Mouse (Mus musculus) hindbrain, embryonic 14.5 days (tissue): Measurements from ENCODE around the gene Ap4e1. TPM values are rescaled to one million over a fixed set of nuclear protein-coding genes. Genes with fewer than 3 reads are reported as not detected.
A peak's percentile ranks its signal among the peaks of the same experiment; 100 is the strongest.

Experiments
- ATAC-seq: fragments of 200-750 bp; cut with Nextera tagmentation; 2 replicates; pipeline ENCODE4 v1.8.0; 2017; ENCODE audit warnings: moderate number of reproducible peaks, mild to moderate bottlenecking, moderate TSS enrichment, moderate library complexity; ENCODE audit not compliant: low FRiP score
- DNase-seq: peaks from one replicate; pipeline ENCODE4 v3.0.0-alpha.2; 2015; ENCODE audit warnings: low spot score
- H3K27ac ChIP-seq: fragments of 300-500 bp; sonication (generic); 2 replicates; pipeline ENCODE4 v1.5.1; 2014; ENCODE audit warnings: mild to moderate bottlenecking, moderate library complexity
- H3K27me3 ChIP-seq: fragments of 300-500 bp; sonication (generic); 2 replicates; pipeline ENCODE4 v1.6.1; 2014; ENCODE audit warnings: mild to moderate bottlenecking, low read length, mixed read lengths; ENCODE audit not compliant: control insufficient read depth, insufficient read depth
- H3K36me3 ChIP-seq: fragments of 300-500 bp; sonication (generic); replicated peaks from 2 replicates; pipeline ENCODE4 v1.6.1; 2014; ENCODE audit not compliant: control insufficient read depth, insufficient read depth
- H3K4me1 ChIP-seq: fragments of 300-500 bp; sonication (generic); replicated peaks from 2 replicates; pipeline ENCODE4 v1.6.1; 2014; ENCODE audit warnings: antibody characterized with exemption, low read length, mixed read lengths; ENCODE audit not compliant: control insufficient read depth, insufficient read depth
- H3K4me2 ChIP-seq: fragments of 300-500 bp; sonication (generic); replicated peaks from 2 replicates; pipeline ENCODE4 v1.6.1; 2014; ENCODE audit warnings: mild to moderate bottlenecking, moderate library complexity
- H3K4me3 ChIP-seq: fragments of 300-500 bp; sonication (generic); replicated peaks from 2 replicates; pipeline ENCODE4 v1.5.1; 2014; ENCODE audit warnings: mild to moderate bottlenecking, low read length
- H3K9ac ChIP-seq: fragments of 300-500 bp; sonication (generic); 2 replicates; pipeline ENCODE4 v1.6.1; 2014
- H3K9me3 ChIP-seq: fragments of 300-500 bp; sonication (generic); 2 replicates; pipeline ENCODE4 v1.6.1; 2016; ENCODE audit warnings: low read length; ENCODE audit not compliant: control insufficient read depth
- WGBS: fragments of 180-500 bp; shearing (Covaris S2); extraction: QIAGEN DNeasy Blood & Tissue Kit; methylation state at CpG from one replicate; pipeline ENCODE4 v1.1.7; 2014; 5-methylcytosine and 5-hydroxymethylcytosine counted together
- polyA plus RNA-seq: library from polyadenylated mRNA; unstranded; fragments of >200 nt; fragmentation: Nextera tagmentation; extraction: Ambion mirVana; gene quantifications from 2 replicates; pipeline ENCODE4 v1.2.1, GENCODE M21; 2014

Gene Ap4e1
- polyA plus RNA-seq = 10.2 and 11.4 TPM in 2 replicates

- DNase-seq (peak; percentile 99), ATAC-seq (peak; percentile 91)
- H3K4me3 ChIP-seq = peak within 1 kb of the TSS; percentile 81
- peak within 1 kb of the TSS; percentile 72 for H3K4me2 ChIP-seq
- no peaks in the 10 kb centered on the region for H3K9me3 ChIP-seq
- peaks cover 21% of the 10 kb centered on the region for H3K36me3 ChIP-seq
- H3K27ac ChIP-seq = peak within 1 kb of the TSS; percentile 75
- H3K9ac ChIP-seq = peak within 1 kb of the TSS; percentile 82
- WGBS = under 1% methylated on average over 40 of the region's 40 CpGs
- H3K4me1 ChIP-seq = peaks cover 10% of the 10 kb centered on the region
- no peaks in the 10 kb centered on the region for H3K27me3 ChIP-seq
Measured at GRCm38 (mm10) chr2:127008469-127008998, at the start of gene Ap4e1. Ap4e1 (plus strand) TSS chr2:127008717.

GRCm38 (mm10) chr2:126961696-126962095, 46.8 kb upstream of the Ap4e1 start:
- H3K4me3 ChIP-seq = no peak overlapping the region
- DNase-seq = no peak
- no peaks in the 10 kb centered on the region for H3K4me1 ChIP-seq
- 78% methylated on average over 2 of the region's 2 CpGs for WGBS
- H3K9me3 ChIP-seq = no peaks in the 10 kb centered on the region
- no peak overlapping the region for H3K9ac ChIP-seq
- H3K27me3 ChIP-seq = no peaks in the 10 kb centered on the region
- no peaks in the 10 kb centered on the region for H3K36me3 ChIP-seq
- H3K27ac ChIP-seq = no peak overlapping the region
- no peak overlapping the region for H3K4me2 ChIP-seq
- no peak for ATAC-seq

GRCm38 (mm10) chr2:126977428-126977827, 31.1 kb upstream of the Ap4e1 start:
- WGBS = 81% methylated on average over 6 of the region's 6 CpGs
- H3K9ac ChIP-seq = no peak overlapping the region
- H3K9me3 ChIP-seq = no peaks in the 10 kb centered on the region
- no peaks in the 10 kb centered on the region for H3K27me3 ChIP-seq
- no peak for ATAC-seq
- H3K27ac ChIP-seq = no peak overlapping the region
- no peak for DNase-seq
- no peaks in the 10 kb centered on the region for H3K36me3 ChIP-seq
- no peak overlapping the region for H3K4me3 ChIP-seq
- no peak overlapping the region for H3K4me2 ChIP-seq
- H3K4me1 ChIP-seq = no peaks in the 10 kb centered on the region

GRCm38 (mm10) chr2:126983221-126983620, 25.3 kb upstream of the Ap4e1 start:
- ATAC-seq (no peak), DNase-seq (no peak)
- Histone ChIP-seq H3K4me3 (no peak overlapping the region), H3K36me3 (no peaks in the 10 kb centered on the region), H3K27me3 (no peaks in the 10 kb centered on the region), H3K27ac (no peak overlapping the region), H3K9me3 (no peaks in the 10 kb centered on the region), H3K4me2 (no peak overlapping the region), H3K4me1 (no peaks in the 10 kb centered on the region), H3K9ac (no peak overlapping the region)
- 86% methylated on average over 4 of the region's 4 CpGs for WGBS

- Histone ChIP-seq H3K27ac (no peak overlapping the region), H3K36me3 (no peaks in the 10 kb centered on the region), H3K4me2 (no peak overlapping the region), H3K4me1 (no peaks in the 10 kb centered on the region), H3K4me3 (no peak overlapping the region), H3K9me3 (no peaks in the 10 kb centered on the region), H3K9ac (no peak overlapping the region), H3K27me3 (no peaks in the 10 kb centered on the region)
- WGBS = 92% methylated on average over 6 of the region's 6 CpGs
- ATAC-seq = no peak
- no peak for DNase-seq
Measured at GRCm38 (mm10) chr2:126989919-126990318, 18.6 kb upstream of the Ap4e1 start.

GRCm38 (mm10) chr2:126992742-126993141, 15.8 kb upstream of the Ap4e1 start:
- WGBS = 77% methylated on average over 12 of the region's 12 CpGs
- no peaks in the 10 kb centered on the region for H3K4me1 ChIP-seq
- no peak overlapping the region for H3K9ac ChIP-seq
- no peaks in the 10 kb centered on the region for H3K27me3 ChIP-seq
- DNase-seq (no peak), ATAC-seq (no peak)
- H3K27ac ChIP-seq = no peak overlapping the region
- no peak overlapping the region for H3K4me3 ChIP-seq
- no peak overlapping the region for H3K4me2 ChIP-seq
- no peaks in the 10 kb centered on the region for H3K36me3 ChIP-seq
- no peaks in the 10 kb centered on the region for H3K9me3 ChIP-seq

- Histone ChIP-seq H3K9ac (no peak overlapping the region), H3K27me3 (no peaks in the 10 kb centered on the region), H3K4me1 (no peaks in the 10 kb centered on the region), H3K4me3 (no peak overlapping the region), H3K4me2 (no peak overlapping the region), H3K36me3 (no peaks in the 10 kb centered on the region), H3K27ac (no peak overlapping the region), H3K9me3 (no peaks in the 10 kb centered on the region)
- no peak for ATAC-seq
- DNase-seq = no peak
- 85% methylated on average over 6 of the region's 6 CpGs for WGBS
Measured at GRCm38 (mm10) chr2:126994384-126995166, 13.9 kb upstream of the Ap4e1 start.

GRCm38 (mm10) chr2:126996737-126997136, 11.8 kb upstream of the Ap4e1 start:
- no peak overlapping the region for H3K27ac ChIP-seq
- H3K36me3 ChIP-seq = no peaks in the 10 kb centered on the region
- H3K9ac ChIP-seq = no peak overlapping the region
- H3K27me3 ChIP-seq = no peaks in the 10 kb centered on the region
- 31% methylated on average over 5 of the region's 5 CpGs for WGBS
- no peak for ATAC-seq
- no peaks in the 10 kb centered on the region for H3K4me1 ChIP-seq
- H3K4me2 ChIP-seq = 0 out of 2 replicates have a peak overlapping the region, but pooled peaks have one; percentile 2
- DNase-seq = peak; percentile 76
- no peak overlapping the region for H3K4me3 ChIP-seq
- H3K9me3 ChIP-seq = no peaks in the 10 kb centered on the region

- ATAC-seq = no peak
- no peak overlapping the region for H3K9ac ChIP-seq
- no peaks in the 10 kb centered on the region for H3K36me3 ChIP-seq
Measured at GRCm38 (mm10) chr2:126998219-126998618, 10.3 kb upstream of the Ap4e1 start.

More at GRCm38 (mm10) chr2:126998219-126998618, 10.3 kb upstream of the Ap4e1 start:
- H3K4me3 ChIP-seq = no peak overlapping the region
- no peaks in the 10 kb centered on the region for H3K9me3 ChIP-seq
- no peak overlapping the region for H3K27ac ChIP-seq
- no peaks in the 10 kb centered on the region for H3K4me1 ChIP-seq
- no peaks in the 10 kb centered on the region for H3K27me3 ChIP-seq
- DNase-seq = no peak
- 70% methylated on average over 7 of the region's 7 CpGs for WGBS
- no peak overlapping the region for H3K4me2 ChIP-seq
